Mouse (Mus musculus): ENCODE results near the gene Cnnm4.
A peak's percentile ranks its signal among the peaks of the same experiment; 100 is the strongest.
"Not testable (repeated sequence)": the region's sequence is repeated elsewhere in the genome, so short reads cannot be mapped to it uniquely, and the experiment has no call there.

Cnnm4 gene

DNA sequence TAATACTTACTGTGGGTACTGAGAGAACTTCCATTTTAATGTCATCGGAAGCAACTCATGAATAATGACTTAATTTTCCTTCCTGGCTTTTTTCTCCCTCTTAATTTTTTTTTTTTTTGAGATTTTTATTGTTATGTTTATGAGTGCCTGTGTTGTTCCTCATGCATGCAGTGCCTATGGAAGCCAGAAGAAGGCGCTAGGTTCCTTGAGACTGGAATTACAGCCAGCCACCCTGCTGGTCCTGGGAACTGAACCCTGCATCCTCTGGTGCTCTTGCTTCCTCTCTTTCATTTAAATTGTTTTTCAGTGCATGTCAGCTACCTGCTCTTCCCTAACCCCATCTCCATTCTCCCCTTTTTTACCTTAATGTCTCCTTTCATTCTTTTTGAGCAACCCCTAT lies 42.3 kb downstream of the Cnnm4 start:
- DNase-seq (ENCODE audit: low spot score in 2 of 2), result no peak

DNA sequence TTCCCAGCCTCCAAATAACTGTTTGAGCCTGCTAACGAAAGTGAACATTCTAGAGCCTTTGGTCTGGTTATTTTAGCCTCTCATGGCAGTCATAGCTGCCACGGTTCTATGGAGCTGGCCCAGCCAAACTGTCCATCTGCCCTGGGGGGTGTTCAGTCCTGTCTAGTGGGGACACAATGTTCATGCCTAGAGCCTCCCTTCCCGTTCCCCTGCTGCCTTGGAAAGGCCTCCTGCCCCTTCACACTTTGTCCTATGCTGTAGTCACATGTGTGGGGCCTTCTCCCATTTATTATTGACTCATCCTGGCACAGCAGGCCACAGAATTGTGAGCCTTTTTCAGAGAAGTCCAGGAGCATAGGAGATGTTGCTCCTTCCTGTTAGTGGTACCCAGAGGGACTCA lies 46.8 kb downstream of the Cnnm4 start:
- no peak for DNase-seq (ENCODE audit: low spot score in 2 of 2)

DNA sequence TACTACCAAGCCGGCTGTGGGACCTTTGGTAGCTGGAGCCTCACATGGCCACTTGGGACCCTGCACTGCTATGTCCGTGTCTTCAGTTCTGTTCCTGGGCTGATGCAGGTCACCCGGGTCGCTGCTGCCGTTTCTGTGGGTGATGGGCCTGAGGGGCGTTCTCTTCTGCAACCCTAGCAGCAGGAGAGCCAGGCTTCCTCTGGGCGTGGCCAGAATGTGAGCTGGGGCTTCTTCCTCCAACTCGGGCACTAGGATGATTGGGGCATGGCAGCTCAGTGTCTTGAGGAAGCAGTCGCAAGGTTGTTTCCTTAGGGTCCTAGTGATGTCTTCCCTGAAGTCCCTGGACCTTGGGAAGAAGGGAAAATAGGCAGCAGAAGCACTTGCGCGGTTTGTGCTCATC lies 48.2 kb downstream of the Cnnm4 start:
- no peak for DNase-seq (ENCODE audit: low spot score in 2 of 2)

DNA sequence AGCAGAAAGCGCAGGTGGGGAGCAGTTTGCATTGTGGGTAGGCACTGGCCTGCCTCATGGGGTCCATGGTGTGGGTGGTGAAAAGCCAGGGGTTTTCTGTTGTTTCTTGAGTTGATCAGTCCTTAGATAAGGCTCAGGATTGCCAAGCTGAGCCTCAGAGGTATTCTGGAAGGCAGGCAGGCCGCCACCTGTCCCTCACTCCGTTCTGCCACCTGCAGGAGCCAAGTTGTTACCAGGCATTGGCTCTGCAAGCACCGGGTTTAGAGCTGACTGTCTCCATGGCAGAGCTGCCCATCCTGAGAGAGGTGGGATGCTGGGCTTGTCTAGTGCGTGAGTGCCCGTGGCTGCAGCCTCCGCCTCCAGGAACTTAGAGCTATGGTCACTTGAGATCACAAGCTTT lies 50.8 kb downstream of the Cnnm4 start:
- DNase-seq (ENCODE audit: low spot score in 2 of 2), result no peak

DNA sequence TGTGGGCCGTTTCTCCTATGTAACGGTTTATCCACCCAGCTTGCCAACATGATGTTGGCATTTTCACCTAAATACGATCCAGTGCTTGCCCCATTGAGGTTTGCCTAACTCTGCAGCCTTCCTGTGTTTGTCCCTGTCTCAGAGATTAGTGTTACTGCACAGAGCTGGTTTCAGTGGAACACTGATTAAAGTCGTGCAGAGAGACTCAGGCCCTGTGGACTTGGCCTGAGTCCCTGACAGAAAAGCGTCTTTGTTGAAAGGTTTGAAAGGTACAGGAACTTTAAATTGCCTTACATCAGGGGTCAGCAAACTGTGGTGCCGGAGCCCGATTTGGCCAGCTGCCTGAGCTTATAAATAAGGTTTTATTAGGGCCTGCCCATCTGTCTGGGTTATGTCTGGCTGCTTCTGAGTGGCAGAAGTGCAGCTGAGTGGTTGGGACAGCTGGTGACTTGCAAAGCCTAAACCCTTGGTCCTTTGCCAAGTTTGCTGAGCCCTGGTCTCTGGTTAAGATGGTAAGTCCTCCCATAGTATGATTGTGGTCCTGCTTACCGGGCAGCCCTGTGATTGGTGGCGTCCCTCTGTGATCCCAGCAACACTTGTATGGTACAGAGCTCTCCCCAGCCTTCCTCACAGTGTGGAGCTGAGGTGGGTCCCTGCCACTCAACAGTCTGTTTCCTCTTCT lies 52.1 kb downstream of the Cnnm4 start:
- DNase-seq (ENCODE audit: low spot score in 2 of 2), result no peak

DNA sequence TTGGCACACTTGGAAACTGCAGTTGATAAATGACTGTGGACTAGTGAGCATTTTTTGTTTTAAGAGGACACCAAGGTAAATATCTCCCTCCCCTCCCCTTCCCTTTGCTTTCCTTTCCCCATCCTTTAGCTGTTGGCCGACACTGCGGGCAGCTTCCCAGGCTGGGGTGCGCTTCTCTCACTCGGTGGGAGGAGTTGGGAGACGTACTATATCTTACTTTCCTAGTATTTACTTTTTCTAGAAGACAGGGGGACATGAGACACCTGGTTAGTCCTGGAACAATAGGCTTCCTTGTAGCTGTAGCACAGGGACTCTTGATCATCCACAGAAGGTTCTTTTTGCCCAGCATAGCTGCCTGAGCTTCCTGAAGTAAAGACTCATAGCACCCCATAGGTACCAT lies 52.6 kb downstream of the Cnnm4 start:
- DNase-seq (ENCODE audit: low spot score in 2 of 2), result no peak

DNA sequence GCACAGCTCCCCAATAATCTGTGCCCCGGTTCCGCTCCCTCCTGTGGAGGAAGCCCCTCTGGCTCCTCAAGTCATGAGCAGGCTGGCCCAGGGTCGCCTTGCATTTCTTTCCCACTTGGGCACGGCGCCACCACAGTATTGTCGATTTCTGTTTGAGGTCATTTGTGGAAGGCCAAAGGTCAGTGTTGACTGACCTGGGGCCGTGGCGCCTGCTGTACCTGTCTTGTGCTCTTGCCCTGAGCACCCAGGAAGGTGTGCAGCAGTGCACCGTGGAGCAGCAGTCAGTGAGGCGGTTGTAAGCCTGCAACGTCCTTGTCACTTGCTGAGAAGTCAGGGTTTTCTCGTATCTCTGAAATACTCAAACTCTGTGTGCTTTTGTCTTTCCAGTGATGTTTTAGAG lies 54.4 kb downstream of the Cnnm4 start:
- no peak for DNase-seq (ENCODE audit: low spot score in 2 of 2)

DNA sequence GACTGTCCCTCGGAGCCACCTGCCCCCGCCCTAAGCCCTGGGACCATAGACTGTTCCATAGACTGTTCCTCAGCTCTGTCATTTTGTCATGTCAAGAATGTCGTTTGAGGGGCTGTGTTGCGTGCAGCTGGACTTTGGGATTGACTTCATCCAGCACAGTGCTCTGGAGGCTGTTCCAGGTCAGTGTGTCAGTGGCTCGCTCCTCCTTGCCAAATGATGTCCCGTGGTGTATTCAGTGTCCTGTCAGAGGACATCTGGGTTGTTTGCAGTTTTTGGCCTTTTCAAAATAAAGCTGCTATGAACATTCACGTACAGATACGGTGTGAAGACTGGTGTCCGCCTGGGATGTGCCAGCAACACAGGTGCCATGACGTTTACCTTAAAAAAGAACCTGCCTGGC lies 55.5 kb downstream of the Cnnm4 start:
- DNase-seq (ENCODE audit: low spot score in 2 of 2), result no peak

DNA sequence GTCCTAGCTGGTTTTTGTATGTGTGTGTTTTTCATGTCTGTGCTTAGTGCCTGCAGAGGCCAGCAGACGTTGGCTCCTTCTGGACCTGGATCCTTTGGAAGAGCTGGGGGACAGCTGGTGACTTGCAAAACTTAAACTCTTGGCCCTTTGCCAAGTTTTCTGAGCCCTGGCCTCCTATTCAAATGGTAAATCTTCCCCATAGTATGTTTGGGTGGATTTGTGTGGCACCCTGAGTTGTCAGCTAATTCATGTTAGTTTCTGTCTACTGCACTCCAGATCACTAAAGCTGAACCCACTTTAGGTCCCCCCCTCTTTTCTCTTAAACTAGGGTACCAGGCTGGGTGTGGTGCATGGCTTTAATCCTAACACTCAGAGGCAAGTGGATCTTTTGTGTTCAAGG lies 56.9 kb downstream of the Cnnm4 start:
- no peak for DNase-seq (ENCODE audit: low spot score in 2 of 2)

DNA sequence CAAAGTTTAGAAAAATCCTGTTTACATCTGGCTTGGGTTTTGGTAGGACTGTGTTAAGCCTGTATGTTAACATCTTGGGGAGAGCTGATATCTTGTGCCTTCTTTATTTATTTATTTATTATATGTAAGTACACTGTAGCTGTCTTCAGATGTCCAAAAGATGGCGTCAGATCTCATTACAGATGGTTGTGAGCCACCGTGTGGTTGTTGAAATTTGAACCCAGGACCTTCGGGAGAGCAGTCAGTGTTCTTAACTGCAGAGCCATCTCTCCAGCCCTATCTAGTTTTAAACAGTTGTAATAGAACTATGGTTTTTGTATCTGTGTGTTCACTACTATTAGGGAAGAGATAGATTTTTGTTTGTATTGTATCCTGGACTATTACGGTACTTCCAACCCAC lies 57.9 kb downstream of the Cnnm4 start:
- DNase-seq (ENCODE audit: low spot score in 2 of 2), result no peak

DNA sequence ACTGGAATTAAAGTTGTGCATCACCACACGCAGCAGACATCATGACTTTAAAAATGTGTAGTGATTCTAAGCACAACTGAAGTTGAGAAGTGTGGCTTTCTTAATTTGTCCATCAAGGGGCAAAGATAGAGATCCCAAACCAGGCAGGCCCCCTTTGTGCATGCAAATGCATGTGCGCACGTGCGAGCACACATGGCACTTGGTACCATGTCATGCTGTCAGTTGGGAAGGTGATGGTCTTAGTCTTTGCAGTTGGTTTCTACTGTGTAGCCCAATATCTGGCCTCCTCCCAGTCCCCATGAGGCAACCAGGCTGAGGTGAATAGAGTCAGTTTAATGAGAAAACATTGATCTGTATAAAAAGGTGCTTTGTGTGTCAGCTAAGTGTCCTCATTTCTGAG lies 58.5 kb downstream of the Cnnm4 start:
- no peak for DNase-seq (ENCODE audit: low spot score in 2 of 2)

DNA sequence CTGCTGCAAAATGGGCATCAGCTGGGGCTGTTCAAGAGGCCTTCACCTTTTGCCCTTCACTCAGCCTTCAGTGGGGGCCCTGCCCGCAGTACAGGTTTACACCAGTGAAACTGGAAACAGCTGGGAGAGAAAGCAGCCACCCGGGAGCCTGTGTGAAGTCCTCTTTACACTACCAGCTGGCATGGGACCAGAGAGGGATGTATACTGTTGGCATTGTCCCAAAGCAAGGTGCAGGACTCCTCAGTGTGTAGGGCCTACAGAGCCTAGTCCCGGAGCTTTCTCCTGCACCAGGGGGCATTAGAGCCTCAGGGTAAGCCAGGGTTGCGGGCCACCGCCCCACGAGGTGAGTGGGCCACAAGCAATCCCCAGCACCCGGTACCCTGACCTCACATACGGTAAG lies 59.1 kb downstream of the Cnnm4 start:
- no peak for DNase-seq (ENCODE audit: low spot score in 2 of 2)

DNA sequence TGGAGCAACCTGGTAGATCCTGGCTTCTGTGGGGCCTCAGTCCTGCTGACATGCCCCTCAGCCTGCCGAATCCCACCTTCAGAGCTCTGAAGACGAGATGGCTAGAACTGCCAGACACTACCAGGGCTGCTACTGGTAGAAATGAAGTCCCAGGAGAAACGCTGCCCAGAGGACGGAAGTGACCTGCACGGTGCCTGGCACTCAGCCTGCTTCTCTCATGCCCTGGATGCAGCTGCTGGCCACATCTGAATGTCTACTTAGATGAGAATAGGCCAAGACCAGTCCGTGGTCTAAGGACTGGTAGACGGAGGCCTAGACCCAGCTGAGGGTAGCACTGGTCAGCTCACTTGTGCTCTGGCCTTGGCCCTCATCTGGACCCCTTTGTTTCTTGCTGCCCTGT lies 59.5 kb downstream of the Cnnm4 start:
- no peak for DNase-seq (ENCODE audit: low spot score in 2 of 2)

DNA sequence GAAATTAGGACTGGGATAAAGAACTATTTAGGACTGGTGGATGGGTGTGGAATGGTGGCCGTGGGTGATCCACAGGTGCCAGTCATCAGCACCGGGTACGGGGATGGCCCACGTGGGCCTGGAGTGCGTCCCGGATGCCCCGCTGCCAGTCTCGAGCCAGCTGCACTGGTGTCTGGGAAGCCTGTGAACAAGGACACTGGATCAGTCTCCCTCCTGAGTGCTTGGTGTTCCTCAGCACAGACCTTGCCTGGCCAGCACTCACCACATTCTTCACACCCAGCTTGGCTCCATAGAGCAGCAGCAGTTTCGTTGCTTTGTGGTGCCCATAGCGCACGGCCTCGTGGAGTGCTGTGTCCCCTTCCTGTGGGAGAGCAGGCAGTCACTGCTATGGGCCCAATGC lies 60.0 kb downstream of the Cnnm4 start:
- no peak for DNase-seq (ENCODE audit: low spot score in 2 of 2)

DNA sequence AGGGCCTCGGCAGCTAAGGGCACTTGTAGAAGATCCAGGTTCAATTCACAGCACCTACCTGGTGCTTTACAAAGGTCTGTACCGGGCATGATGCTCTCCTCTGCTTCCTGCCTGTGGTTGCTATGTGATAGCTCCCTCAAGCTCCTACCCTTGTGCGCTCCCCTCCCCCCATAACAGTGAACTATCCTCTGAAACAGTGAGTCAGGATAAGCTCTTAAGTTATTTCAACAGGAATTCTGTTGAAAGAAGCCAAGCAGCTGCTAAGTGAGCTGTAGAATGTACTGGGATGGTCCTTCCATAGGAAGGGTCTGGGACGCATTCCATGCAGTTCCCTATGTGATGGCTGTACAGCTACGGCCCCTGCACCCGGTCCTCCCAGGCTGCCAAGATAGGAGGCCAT lies 62.1 kb downstream of the Cnnm4 start:
- no peak for DNase-seq (ENCODE audit: low spot score in 2 of 2)

DNA sequence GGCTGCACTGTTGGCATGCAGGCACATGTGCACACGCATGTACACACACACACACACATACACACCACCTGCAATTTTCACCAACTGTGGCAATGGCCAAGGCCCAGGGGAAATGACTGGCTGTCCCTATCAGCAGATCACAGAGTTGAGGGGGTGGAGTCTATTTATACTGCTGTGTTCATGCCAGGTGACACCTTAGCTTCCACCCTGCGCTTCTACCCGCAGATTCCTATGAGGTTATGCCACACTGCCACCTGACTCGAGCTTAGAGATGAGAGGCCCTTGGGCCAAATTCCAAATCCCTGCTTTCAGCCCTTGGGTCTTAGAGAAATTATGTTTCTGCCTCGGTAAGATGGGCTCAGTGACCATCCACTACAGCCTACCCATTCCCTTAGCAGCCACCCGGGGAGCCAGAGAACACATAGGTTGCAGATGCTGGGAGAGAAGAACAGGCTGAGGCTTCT lies 63.2 kb downstream of the Cnnm4 start:
- no peak for DNase-seq (ENCODE audit: low spot score in 2 of 2)

DNA sequence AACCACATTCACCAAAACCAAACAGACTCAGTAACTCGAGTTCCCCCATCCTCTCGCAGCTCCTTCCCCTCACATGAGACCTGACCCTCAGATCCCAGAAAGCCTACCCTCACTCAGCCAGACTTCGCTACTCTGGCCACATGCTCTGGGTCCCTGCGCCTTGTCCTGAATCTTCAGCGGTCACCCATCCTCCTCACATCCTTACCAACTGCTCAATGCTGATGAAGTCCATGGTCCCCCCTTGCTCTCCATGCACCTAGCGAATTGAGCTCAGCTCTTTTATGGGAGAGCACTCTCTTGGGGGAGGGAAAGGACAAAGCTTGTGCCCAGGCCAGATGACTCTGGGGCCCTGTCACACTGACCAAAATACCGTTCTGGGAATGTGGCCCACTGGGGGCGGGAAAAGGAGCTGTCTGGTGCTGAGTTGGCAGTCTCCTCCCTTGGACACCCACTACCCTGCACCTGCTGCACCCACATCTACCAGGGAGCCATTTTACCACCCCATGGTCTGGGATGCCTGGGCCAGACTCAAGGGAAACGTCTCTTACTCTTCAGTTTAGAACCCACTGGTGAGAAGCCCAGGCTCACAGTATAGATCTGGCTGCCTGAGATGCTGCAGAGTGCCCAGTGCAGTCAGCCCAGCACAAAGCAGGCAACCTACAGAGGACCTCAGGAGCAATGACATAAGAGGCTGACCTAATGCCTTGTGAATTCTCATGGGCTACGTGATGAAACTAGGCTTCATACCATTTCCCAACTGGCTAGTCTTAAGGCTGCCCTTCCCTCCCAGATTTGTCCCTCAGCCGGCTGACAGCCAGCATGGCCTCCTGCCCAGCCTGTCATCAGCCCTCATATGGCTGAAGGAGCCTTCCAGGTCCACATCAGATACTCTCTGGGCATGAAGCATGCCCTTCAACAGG lies 64.3 kb downstream of the Cnnm4 start:
- DNase-seq (ENCODE audit: low spot score in 2 of 2), result no peak

DNA sequence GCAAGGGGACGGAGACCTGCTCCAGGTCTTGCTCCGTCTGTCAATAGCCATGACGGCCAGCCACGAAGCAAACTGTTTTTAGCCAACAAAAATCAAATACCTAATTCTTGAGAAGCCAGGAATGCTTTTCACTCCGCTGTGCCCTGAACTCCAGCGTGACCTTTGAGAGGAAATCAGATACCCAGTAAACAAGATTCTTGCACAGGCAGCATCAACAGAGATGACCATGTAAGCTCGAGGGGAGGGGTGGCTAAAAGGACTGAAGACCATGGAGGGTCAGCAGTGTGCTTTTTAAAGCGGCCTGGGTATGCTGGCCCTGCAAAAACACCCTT lies 64.9 kb downstream of the Cnnm4 start:
- DNase-seq (ENCODE audit: low spot score in 2 of 2), result no peak

DNA sequence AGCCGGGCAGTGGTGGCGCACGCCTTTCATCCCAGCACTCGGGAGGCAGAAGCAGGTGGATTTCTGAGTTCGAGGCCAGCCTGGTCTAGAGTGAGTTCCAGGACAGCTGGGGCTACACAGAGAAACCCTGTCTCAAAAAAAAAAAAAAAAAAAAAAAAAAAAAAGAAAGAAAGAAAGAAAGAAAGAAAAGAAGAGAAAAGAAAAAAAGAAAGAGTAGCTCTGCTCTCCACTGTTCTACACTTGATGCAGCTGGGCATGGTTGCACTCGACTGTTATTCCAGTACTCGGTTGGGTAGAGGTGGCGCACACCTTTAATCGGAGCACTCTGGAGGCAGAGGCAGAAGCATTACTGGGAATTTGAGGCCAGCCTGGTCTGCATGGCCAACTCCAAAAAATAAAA lies 65.4 kb downstream of the Cnnm4 start, which contains the start of gene Ankrd23:
Gene Ankrd23 (minus strand): TSS at position 101 of the 400 bp plus-strand sequence.
- DNase-seq (ENCODE audit: low spot score in 2 of 2), result not testable (repeated sequence)

DNA sequence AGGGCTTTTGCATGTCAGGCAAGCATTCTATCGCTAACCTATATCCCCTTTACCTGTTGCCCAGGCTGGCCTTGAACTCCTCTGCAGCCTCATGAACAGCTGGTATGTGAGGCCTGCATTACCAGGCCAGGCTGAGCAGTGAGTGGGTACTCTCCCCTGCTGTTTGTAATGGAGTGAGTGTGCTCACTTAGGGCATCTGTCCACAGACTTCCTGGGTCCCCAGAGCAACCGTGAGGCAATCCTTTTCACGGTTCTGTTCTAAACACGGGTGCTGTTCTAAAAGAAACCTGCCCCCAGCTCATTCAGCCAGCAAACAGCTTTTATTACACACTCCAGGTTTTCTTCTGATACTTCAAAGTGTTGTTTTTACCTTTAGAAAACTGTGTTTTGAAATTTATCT lies 67.3 kb downstream of the Cnnm4 start:
- no peak for DNase-seq (ENCODE audit: low spot score in 2 of 2)

DNA sequence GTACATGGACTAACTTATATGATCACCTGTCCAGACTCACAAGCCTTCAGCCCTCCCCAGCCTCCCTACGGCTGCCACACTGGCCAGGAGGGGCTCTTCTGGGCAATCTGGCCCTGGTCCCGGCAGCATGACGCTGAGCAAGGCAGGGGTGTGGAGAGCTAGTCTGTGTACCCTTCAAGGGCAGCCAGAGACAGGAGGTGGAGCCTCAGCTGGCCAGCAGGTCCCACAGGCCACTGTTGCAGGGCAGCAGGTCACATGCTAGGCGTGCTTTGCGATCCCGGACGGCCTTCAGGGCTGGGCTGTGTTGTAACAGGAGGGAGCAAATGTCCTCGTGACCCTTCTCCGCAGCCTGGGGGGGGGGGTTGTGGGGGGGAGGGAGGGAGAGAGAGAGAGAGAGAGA lies 67.8 kb downstream of the Cnnm4 start, which contains the start of gene Gm42417:
Gene Gm42417 (minus strand): TSS at position 244 of the 400 bp plus-strand sequence.
- DNase-seq (ENCODE audit: low spot score in 2 of 2), result peak in 1 of 2 experiments; percentile 44

DNA sequence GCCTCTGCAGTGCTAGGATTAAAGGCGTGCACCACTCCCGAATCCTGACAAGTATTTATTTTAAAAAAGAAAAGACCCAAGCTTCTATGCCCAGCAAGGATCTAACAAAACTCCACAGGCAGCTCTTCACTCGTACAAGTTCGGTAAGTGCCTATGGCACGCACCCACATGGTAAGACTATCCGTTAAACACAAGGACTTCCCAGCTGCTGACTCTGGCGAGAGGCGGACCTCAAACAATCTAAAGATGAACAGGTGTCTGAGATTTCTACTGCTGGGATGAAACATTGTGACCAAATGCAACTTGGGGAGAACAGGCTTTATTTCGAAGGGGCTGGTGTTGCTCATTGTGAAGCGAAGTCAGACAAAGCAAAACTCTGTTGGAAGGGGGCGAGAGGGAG lies 68.7 kb downstream of the Cnnm4 start:
- DNase-seq (ENCODE audit: low spot score in 2 of 2), result no peak

DNA sequence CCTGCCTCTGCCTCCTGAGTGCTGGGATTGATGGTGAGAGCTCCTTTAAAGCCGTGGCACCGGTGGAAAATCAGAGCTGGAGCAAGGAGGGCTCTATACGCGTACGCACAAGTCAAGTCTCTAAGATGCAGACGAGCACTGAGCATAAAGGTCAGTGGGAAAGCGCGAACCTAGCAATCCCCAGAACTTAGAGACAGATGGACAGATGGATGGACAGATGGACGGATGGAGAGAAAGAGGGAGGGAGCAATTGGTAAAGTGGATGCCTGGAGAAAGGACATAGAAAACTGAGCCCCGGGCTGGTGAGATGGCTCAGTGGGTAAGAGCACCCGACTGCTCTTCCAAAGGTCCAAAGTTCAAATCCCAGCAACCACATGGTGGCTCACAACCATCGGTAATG lies 69.4 kb downstream of the Cnnm4 start:
- no peak for DNase-seq (ENCODE audit: low spot score in 2 of 2)

All from urinary bladder, postnatal 4 days (tissue).